Mouse (Mus musculus) midbrain, embryonic 12.5 days (tissue): ENCODE measurements around the gene Klrg1. TPM values are rescaled to one million over a fixed set of nuclear protein-coding genes. Genes with fewer than 3 reads are reported as not detected.

Experiments used
- ATAC-seq: fragments of 200-750 bp; cut with Nextera tagmentation; 2 replicates; pipeline ENCODE4 v1.8.0; 2017; ENCODE audit warnings: low read depth, moderate TSS enrichment, moderate library complexity; ENCODE audit not compliant: low FRiP score
- H3K27ac ChIP-seq: fragments of 300-500 bp; sonication (generic); replicated peaks from 2 replicates; pipeline ENCODE4 v1.5.1; 2016; ENCODE audit warnings: mild to moderate bottlenecking
- H3K27me3 ChIP-seq: fragments of 300-500 bp; sonication (generic); 2 replicates; pipeline ENCODE4 v1.6.1; 2016; ENCODE audit warnings: mild to moderate bottlenecking
- H3K36me3 ChIP-seq: fragments of 300-500 bp; sonication (generic); 2 replicates; pipeline ENCODE4 v1.6.1; 2016
- H3K4me1 ChIP-seq: fragments of 300-500 bp; sonication (generic); 2 replicates; pipeline ENCODE4 v1.6.1; 2016
- H3K4me2 ChIP-seq: fragments of 300-500 bp; sonication (generic); replicated peaks from 2 replicates; pipeline ENCODE4 v1.6.1; 2016; ENCODE audit warnings: mild to moderate bottlenecking, moderate library complexity
- H3K4me3 ChIP-seq: fragments of 300-500 bp; sonication (generic); 2 replicates; pipeline ENCODE4 v1.5.1; 2016; ENCODE audit warnings: mild to moderate bottlenecking
- H3K9ac ChIP-seq: fragments of 300-500 bp; sonication (generic); replicated peaks from 2 replicates; pipeline ENCODE4 v1.6.1; 2016; ENCODE audit warnings: mild to moderate bottlenecking, moderate library complexity
- H3K9me3 ChIP-seq: fragments of 300-500 bp; sonication (generic); 2 replicates; pipeline ENCODE4 v1.6.1; 2016; ENCODE audit warnings: mild to moderate bottlenecking
- WGBS: fragments of 180-500 bp; shearing (Covaris S2); methylation state at CpG from one replicate; pipeline ENCODE4 v1.1.7; 2016; 5-methylcytosine and 5-hydroxymethylcytosine counted together
- polyA plus RNA-seq: library from polyadenylated mRNA; unstranded; fragments of >200 nt; fragmentation: Nextera tagmentation; extraction: Ambion mirVana; gene quantifications from 2 replicates; pipeline ENCODE4 v1.2.1, GENCODE M21; 2016

Gene Klrg1
- polyA plus RNA-seq, 1 experiment from 2014 or later: 0.29 TPM

GRCm38 (mm10) chr6:122252146-122252545 is 30.5 kb downstream of the Klrg1 start:
- Histone ChIP-seq H3K9me3 (no peaks in the 10 kb centered on the region), H3K27ac (no peak overlapping the region), H3K36me3 (no peaks in the 10 kb centered on the region), H3K4me3 (no peak overlapping the region), H3K27me3 (no peaks in the 10 kb centered on the region), H3K4me1 (no peaks in the 10 kb centered on the region), H3K4me2 (no peak overlapping the region), H3K9ac (no peak overlapping the region)
- no peak for ATAC-seq
- 41% methylated on average over 1 of the region's 1 CpGs for WGBS

- no peak overlapping the region for H3K4me2 ChIP-seq
- 71% methylated on average over 4 of the region's 4 CpGs for WGBS
- no peaks in the 10 kb centered on the region for H3K4me1 ChIP-seq
- no peaks in the 10 kb centered on the region for H3K9me3 ChIP-seq
- H3K9ac ChIP-seq: no peak overlapping the region
- no peaks in the 10 kb centered on the region for H3K27me3 ChIP-seq
- ATAC-seq: no peak
- H3K4me3 ChIP-seq: no peak overlapping the region
- H3K36me3 ChIP-seq: no peaks in the 10 kb centered on the region
- H3K27ac ChIP-seq: no peak overlapping the region
Observed at GRCm38 (mm10) chr6:122250033-122250432, 32.6 kb downstream of the Klrg1 start.

Other genes starting within 250 kb of the Klrg1 start
- 72.2 and 72.6 TPM in 2 replicates for gene M6pr, start 25.8 kb upstream of the Klrg1 start, polyA plus RNA-seq
- gene Phc1, start 57.7 kb upstream of the Klrg1 start, polyA plus RNA-seq: 36.1 and 41.4 TPM in 2 replicates
- 82.8 and 91.4 TPM in 2 replicates for gene Rimklb, start 215.9 kb upstream of the Klrg1 start, polyA plus RNA-seq
- gene Mfap5, start 223.0 kb upstream of the Klrg1 start, polyA plus RNA-seq: 1.0 and 2.0 TPM in 2 replicates